Mouse (Mus musculus): ENCODE results near the gene Jarid2.

- TF ChIP-seq EP300 (IDR thresholded peaks at IDR 0.05; ENCODE audit: insufficient read depth, low read depth, low read length) (no peak), POLR2A (IDR thresholded peaks at IDR 0.05; ENCODE audit: insufficient read depth, low read depth, low read length) (no peak), CTCF (IDR thresholded peaks at IDR 0.05) (no peak)
Measured at GRCm38 (mm10) chr13:44925173-44925572, 195.9 kb downstream of the Jarid2 start.

Data from heart, adult 2 months (tissue).